Mouse (Mus musculus): ENCODE data around the gene Atp6v0e. TPM values are rescaled to one million over a fixed set of nuclear protein-coding genes. Genes with fewer than 3 reads are reported as not detected.

Gene Atp6v0e
- 85.5 and 90.5 TPM in 2 replicates for polyA plus RNA-seq (2014; fragmentation: Nextera tagmentation; extraction: Ambion mirVana)

DNA sequence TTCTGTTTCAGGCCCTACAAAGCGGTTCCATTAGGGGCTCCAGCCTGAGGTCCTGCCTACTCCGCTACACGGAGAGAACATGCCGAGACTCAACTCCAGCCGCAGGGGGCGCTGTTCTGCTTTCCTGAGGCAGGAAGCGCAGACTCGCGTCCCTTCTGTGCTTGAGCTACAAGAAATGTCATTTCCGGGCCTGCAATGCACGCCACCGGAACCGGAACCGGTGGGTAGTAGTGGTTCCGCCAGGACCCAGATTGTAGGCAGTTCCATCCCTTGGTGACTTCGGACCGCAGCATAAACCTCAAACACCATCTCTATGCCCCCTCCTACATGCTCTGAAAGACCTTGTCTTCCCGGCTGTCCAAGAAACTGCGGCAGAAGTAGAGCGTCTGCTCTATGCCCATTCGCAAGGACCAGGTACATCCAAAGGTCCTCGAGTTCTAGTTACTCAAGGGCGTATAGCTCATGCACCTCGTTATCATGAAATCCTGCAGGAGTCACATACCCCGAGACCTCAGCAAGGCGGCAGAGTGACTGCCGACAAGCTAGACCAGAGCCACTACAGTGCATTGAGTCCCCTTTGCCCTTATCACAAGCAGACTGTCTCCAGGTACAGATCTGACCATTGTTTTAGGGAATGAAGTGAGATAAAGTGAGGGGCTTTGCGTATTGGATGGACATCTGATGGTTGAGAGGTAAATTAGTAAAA, at the start of gene Atp6v0e:
Gene Atp6v0e (plus strand): TSS at position 254 of the 706 bp plus-strand sequence.
- Histone ChIP-seq H3K27ac (replicated peaks; ENCODE audit: low read depth, low read length) (0 out of 2 replicates have a peak within 1 kb of the TSS, but pooled peaks have one; percentile 33), H3K9me3 (ENCODE audit: control insufficient read depth, low read length) (no peaks in the 10 kb centered on the region), H3K27me3 (ENCODE audit: control insufficient read depth, insufficient read depth, low read length) (no peaks in the 10 kb centered on the region), H3K36me3 (ENCODE audit: control insufficient read depth, insufficient read depth, low read length) (no peaks in the 10 kb centered on the region), H3K9ac (replicated peaks; ENCODE audit: low read length) (peak within 1 kb of the TSS; percentile 57), H3K4me3 (replicated peaks; ENCODE audit: low read depth, low read length) (peak within 1 kb of the TSS; percentile 50), H3K4me2 (ENCODE audit: low read length) (peak within 1 kb of the TSS; percentile 74), H3K4me1 (ENCODE audit: control insufficient read depth, insufficient read depth, low read length) (peaks cover 6% of the 10 kb centered on the region)
- peak; percentile 82 for ATAC-seq (ENCODE audit: low FRiP score, low TSS enrichment)
- 1% methylated on average over 28 of the region's 28 CpGs for WGBS
- peak; percentile 99 for DNase-seq

DNA sequence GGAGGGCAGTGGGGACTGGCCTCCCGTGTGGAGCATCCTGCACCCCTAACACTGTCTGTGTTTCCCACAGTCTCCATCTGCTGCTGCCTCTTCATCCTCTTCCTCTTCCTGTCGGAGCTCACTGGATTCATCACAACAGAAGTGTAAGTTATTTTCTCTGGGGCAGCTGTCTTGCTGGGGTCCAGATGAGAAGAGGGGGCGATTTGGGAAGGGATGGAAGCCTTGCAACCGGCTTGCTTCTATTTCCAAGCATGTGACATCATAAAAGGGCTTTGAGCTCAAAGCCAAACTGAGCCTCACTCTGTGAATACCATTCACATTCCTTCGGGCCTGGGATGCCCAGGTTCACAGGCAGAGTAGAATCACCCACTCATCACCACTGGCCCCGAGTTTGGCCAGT, 48.7 kb upstream of the Atp6v0e start:
- 91% methylated on average over 6 of the region's 6 CpGs for WGBS
- DNase-seq (no peak), ATAC-seq (ENCODE audit: low FRiP score, low TSS enrichment) (no peak)
- Histone ChIP-seq H3K27me3 (ENCODE audit: control insufficient read depth, insufficient read depth, low read length) (no peaks in the 10 kb centered on the region), H3K4me3 (replicated peaks; ENCODE audit: low read depth, low read length) (no peak overlapping the region), H3K9ac (replicated peaks; ENCODE audit: low read length) (no peak overlapping the region), H3K36me3 (ENCODE audit: control insufficient read depth, insufficient read depth, low read length) (peaks cover 52% of the 10 kb centered on the region), H3K27ac (replicated peaks; ENCODE audit: low read depth, low read length) (no peak overlapping the region), H3K4me1 (ENCODE audit: control insufficient read depth, insufficient read depth, low read length) (no peaks in the 10 kb centered on the region), H3K4me2 (ENCODE audit: low read length) (no peak overlapping the region), H3K9me3 (ENCODE audit: control insufficient read depth, low read length) (no peaks in the 10 kb centered on the region)

DNA sequence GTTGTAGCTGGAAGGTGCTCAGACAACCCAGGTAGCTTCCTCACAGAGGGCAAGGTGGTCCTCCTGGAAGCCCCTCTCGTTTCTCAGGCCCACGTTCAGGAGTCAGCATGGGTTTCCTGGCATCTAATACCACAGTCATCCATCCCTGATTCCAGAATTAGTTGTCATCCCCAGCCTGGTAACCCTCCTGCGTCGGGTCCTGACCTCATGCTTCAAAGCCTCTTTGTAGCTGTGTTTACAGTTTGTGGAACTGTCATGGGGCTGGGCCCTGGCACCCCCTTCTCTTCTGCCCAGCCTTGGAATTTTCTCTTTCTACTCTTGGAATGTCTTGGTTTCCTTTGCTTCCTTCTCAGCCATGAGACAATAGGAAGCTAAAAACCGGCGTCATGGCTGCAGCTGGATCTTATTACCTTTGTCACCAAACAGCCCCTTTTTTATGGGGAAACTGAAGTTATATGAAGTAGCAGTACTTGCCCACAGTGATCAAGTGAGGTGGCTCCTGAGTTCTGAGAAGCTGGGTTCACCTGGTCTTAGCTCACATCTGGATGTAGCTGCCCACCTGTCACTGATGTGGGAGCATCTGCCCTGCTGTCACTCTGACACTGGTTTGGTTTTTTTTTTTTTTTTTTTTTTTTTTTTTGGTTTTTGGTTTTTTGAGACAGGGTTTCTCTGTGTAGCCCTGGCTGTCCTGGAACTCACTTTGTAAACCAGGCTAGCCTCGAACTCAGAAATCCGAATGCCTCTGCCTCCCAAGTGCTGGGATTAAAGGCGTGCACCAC, 48.1 kb upstream of the Atp6v0e start:
- H3K9ac ChIP-seq (replicated peaks; ENCODE audit: low read length) = no peak overlapping the region
- no peak overlapping the region for H3K27ac ChIP-seq (replicated peaks; ENCODE audit: low read depth, low read length)
- H3K9me3 ChIP-seq (ENCODE audit: control insufficient read depth, low read length) = no peaks in the 10 kb centered on the region
- 91% methylated on average over 9 of the region's 9 CpGs for WGBS
- DNase-seq (no peak), ATAC-seq (ENCODE audit: low FRiP score, low TSS enrichment) (no peak)
- peaks cover 50% of the 10 kb centered on the region for H3K36me3 ChIP-seq (ENCODE audit: control insufficient read depth, insufficient read depth, low read length)
- H3K27me3 ChIP-seq (ENCODE audit: control insufficient read depth, insufficient read depth, low read length) = no peaks in the 10 kb centered on the region
- no peak overlapping the region for H3K4me2 ChIP-seq (ENCODE audit: low read length)
- no peak overlapping the region for H3K4me3 ChIP-seq (replicated peaks; ENCODE audit: low read depth, low read length)
- no peaks in the 10 kb centered on the region for H3K4me1 ChIP-seq (ENCODE audit: control insufficient read depth, insufficient read depth, low read length)

DNA sequence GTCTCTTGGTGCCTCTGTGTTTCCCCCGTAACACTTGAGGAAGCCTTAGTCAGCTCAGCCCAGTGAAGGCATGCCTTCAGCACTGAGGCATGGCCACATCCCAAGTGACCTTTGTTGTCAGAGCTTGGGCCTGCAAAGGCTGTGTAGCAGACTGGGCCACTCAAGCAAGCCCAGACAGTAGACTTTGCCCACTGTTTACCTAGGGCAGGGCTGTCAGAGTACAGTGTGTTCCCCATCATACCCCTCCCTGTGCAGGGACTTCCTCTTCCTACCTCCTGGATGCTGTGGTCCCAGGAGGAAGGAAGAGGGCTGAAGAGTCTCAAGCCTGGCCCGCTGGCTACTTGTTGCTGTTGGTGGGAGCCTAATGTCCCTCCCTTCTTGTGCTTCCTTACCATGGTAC, 46.3 kb upstream of the Atp6v0e start:
- H3K4me1 ChIP-seq (ENCODE audit: control insufficient read depth, insufficient read depth, low read length) = no peaks in the 10 kb centered on the region
- no peak overlapping the region for H3K4me3 ChIP-seq (replicated peaks; ENCODE audit: low read depth, low read length)
- H3K9ac ChIP-seq (replicated peaks; ENCODE audit: low read length) = no peak overlapping the region
- H3K27me3 ChIP-seq (ENCODE audit: control insufficient read depth, insufficient read depth, low read length) = no peaks in the 10 kb centered on the region
- no peak overlapping the region for H3K27ac ChIP-seq (replicated peaks; ENCODE audit: low read depth, low read length)
- H3K36me3 ChIP-seq (ENCODE audit: control insufficient read depth, insufficient read depth, low read length) = peaks cover 57% of the 10 kb centered on the region
- WGBS = 94% methylated on average over 2 of the region's 2 CpGs
- DNase-seq = no peak
- no peak overlapping the region for H3K4me2 ChIP-seq (ENCODE audit: low read length)
- no peak for ATAC-seq (ENCODE audit: low FRiP score, low TSS enrichment)
- no peaks in the 10 kb centered on the region for H3K9me3 ChIP-seq (ENCODE audit: control insufficient read depth, low read length)

DNA sequence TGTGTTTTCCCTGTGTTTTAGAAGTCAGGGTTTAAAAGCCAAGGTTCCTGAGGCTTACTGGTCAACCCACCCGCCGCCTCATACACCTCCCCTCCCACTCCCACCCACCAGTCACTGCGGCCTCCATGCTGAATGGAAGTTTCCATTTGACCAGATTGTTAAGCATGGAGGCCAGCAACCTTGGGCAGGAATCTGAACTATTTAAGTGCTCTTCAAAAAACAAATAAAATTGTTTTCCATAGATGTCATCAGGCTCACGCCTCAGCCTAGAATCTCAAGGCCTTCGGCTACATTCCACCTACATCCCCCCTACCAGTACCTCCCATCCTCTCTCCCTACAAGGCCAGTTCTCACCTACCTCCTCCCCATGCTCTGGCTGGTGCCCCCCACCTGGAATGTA, 44.5 kb upstream of the Atp6v0e start:
- Histone ChIP-seq H3K27me3 (ENCODE audit: control insufficient read depth, insufficient read depth, low read length) (no peaks in the 10 kb centered on the region), H3K4me2 (ENCODE audit: low read length) (no peak overlapping the region), H3K9ac (replicated peaks; ENCODE audit: low read length) (no peak overlapping the region), H3K36me3 (ENCODE audit: control insufficient read depth, insufficient read depth, low read length) (peaks cover 55% of the 10 kb centered on the region), H3K4me1 (ENCODE audit: control insufficient read depth, insufficient read depth, low read length) (no peaks in the 10 kb centered on the region), H3K9me3 (ENCODE audit: control insufficient read depth, low read length) (no peaks in the 10 kb centered on the region), H3K4me3 (replicated peaks; ENCODE audit: low read depth, low read length) (no peak overlapping the region), H3K27ac (replicated peaks; ENCODE audit: low read depth, low read length) (no peak overlapping the region)
- DNase-seq (no peak), ATAC-seq (ENCODE audit: low FRiP score, low TSS enrichment) (no peak)
- 98% methylated on average over 5 of the region's 5 CpGs for WGBS

DNA sequence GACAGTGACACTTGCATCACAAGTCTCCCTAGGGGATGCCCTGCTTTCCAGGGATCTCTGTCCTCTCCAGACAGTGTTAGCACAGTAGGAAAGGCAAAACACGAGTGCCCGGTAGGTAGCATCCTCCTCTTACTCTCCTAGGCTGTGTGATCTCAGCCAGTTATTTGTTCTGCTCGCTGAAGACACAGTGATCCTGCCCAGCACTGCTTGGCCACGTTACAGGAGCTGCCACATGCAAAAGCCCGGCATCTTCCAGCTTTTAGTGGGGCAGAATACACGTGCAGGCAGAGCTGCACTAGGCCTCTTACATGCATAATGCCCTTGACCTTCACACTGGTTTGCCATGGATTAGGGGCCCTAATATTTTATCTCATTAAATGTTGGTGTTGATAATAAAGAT, 43.5 kb upstream of the Atp6v0e start:
- 91% methylated on average over 6 of the region's 6 CpGs for WGBS
- Histone ChIP-seq H3K9me3 (ENCODE audit: control insufficient read depth, low read length) (no peaks in the 10 kb centered on the region), H3K4me2 (ENCODE audit: low read length) (no peak overlapping the region), H3K4me3 (replicated peaks; ENCODE audit: low read depth, low read length) (no peak overlapping the region), H3K27me3 (ENCODE audit: control insufficient read depth, insufficient read depth, low read length) (no peaks in the 10 kb centered on the region), H3K9ac (replicated peaks; ENCODE audit: low read length) (no peak overlapping the region), H3K4me1 (ENCODE audit: control insufficient read depth, insufficient read depth, low read length) (no peaks in the 10 kb centered on the region), H3K36me3 (ENCODE audit: control insufficient read depth, insufficient read depth, low read length) (peaks cover 58% of the 10 kb centered on the region), H3K27ac (replicated peaks; ENCODE audit: low read depth, low read length) (no peak overlapping the region)
- no peak for DNase-seq
- no peak for ATAC-seq (ENCODE audit: low FRiP score, low TSS enrichment)

DNA sequence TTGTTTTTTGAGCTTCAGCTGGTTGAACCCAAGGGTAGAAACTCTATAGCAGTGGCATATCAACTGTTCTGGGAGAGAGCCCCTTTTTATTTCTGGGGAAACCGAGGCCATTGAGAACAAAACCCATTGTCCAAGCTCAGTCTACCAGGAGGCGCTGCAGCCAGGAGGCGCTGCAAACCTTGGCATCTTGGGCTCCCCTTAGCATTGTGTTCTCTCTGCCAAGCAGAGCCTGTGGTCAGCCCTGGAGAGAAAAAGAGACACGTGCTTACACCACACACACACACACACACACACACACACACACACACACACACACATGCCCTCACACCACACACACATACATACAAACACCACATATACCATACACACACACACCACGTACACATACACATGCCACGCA, 42.7 kb upstream of the Atp6v0e start:
- Histone ChIP-seq H3K27ac (replicated peaks; ENCODE audit: low read depth, low read length) (no peak overlapping the region), H3K36me3 (ENCODE audit: control insufficient read depth, insufficient read depth, low read length) (peaks cover 62% of the 10 kb centered on the region), H3K9me3 (ENCODE audit: control insufficient read depth, low read length) (no peaks in the 10 kb centered on the region), H3K9ac (replicated peaks; ENCODE audit: low read length) (no peak overlapping the region), H3K4me1 (ENCODE audit: control insufficient read depth, insufficient read depth, low read length) (no peaks in the 10 kb centered on the region), H3K4me3 (replicated peaks; ENCODE audit: low read depth, low read length) (no peak overlapping the region), H3K27me3 (ENCODE audit: control insufficient read depth, insufficient read depth, low read length) (no peaks in the 10 kb centered on the region), H3K4me2 (ENCODE audit: low read length) (no peak overlapping the region)
- DNase-seq = no peak
- no peak for ATAC-seq (ENCODE audit: low FRiP score, low TSS enrichment)
- WGBS = 90% methylated on average over 6 of the region's 6 CpGs

DNA sequence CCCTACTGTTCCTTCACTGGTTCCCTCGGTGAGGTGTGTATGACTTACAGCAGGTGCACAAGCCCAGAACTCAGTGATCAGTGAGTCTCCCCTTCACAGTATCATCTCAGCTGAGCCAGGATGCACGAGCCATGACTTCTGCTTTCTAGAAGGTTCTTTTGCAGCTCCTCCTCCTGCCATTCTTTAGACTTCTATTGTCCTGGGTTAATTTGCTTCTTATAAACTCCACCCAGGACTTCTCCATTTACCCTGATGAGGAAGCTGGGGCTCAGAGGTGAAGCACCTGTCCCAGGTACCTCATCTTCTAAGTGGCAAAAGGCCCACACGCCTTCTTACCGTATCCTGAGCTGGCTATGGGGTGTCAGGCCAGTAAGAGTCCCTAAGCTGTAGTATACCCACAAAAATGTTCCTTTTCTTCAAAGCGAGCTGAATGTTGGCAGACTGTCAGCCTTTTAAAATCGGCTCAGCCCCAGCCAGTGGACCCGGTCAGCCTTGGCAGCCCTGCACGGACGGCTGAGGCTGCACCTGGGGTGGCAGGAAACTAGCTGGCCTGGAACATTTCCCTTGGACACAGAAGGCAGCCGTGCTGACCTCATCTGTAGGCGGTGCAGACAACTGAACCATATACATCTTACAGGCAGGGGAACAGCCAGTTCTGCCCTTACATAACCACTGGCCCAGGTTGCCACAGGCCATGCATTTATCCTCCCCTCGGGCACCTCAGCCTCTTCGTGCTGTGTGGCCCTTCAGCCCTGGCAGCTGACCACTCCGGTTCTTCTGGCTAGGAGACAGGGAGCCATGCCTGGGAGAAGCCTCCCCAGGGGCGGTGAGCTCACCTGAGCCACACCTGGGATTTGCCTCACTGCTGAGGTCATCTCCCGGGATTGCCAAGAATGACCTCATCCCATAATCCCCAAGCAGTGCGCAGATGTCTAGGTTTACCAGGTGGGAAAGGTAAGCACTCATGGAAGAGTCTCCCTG, 42.0 kb upstream of the Atp6v0e start:
- Histone ChIP-seq H3K27me3 (ENCODE audit: control insufficient read depth, insufficient read depth, low read length) (no peaks in the 10 kb centered on the region), H3K27ac (replicated peaks; ENCODE audit: low read depth, low read length) (no peak overlapping the region), H3K36me3 (ENCODE audit: control insufficient read depth, insufficient read depth, low read length) (peaks cover 66% of the 10 kb centered on the region), H3K9me3 (ENCODE audit: control insufficient read depth, low read length) (no peaks in the 10 kb centered on the region), H3K4me3 (replicated peaks; ENCODE audit: low read depth, low read length) (no peak overlapping the region), H3K4me2 (ENCODE audit: low read length) (no peak overlapping the region), H3K9ac (replicated peaks; ENCODE audit: low read length) (no peak overlapping the region), H3K4me1 (ENCODE audit: control insufficient read depth, insufficient read depth, low read length) (no peaks in the 10 kb centered on the region)
- 90% methylated on average over 17 of the region's 17 CpGs for WGBS
- ATAC-seq (ENCODE audit: low FRiP score, low TSS enrichment) (no peak), DNase-seq (no peak)

Measured in midbrain, embryonic 14.5 days (tissue).